Mouse (Mus musculus) spleen, adult 2 months (tissue): Measurements from ENCODE around the gene Nprl3. TPM values are rescaled to one million over a fixed set of nuclear protein-coding genes. Genes with fewer than 3 reads are reported as not detected.
A peak's percentile ranks its signal among the peaks of the same experiment; 100 is the strongest.

Experiments used
- DNase-seq, 2 experiments: peaks; one replicate each; pipeline versions ENCODE4 v3.0.0 to v3.0.0-alpha.2; 2012 to 2021; ENCODE audit warnings: low spot score in 2 of 2, low read depth in 1 of 2
- H3K27ac ChIP-seq: fragments of 200-500 bp; 2 replicates; pipeline ENCODE4 v1.5.1; 2012; ENCODE audit warnings: low read length, inconsistent platforms; ENCODE audit not compliant: insufficient read depth
- H3K27me3 ChIP-seq: fragments of 200-500 bp; 2 replicates; pipeline ENCODE4 v1.6.1; 2012; ENCODE audit warnings: mild to moderate bottlenecking, moderate library complexity, low read length, inconsistent platforms; ENCODE audit not compliant: control insufficient read depth, insufficient read depth
- H3K36me3 ChIP-seq: fragments of 200-500 bp; 2 replicates; pipeline ENCODE4 v1.6.1; 2012; ENCODE audit warnings: mild to moderate bottlenecking, low read length, inconsistent platforms; ENCODE audit not compliant: control insufficient read depth, insufficient read depth
- H3K4me1 ChIP-seq: fragments of 200-500 bp; 2 replicates; pipeline ENCODE4 v1.6.1; 2011; ENCODE audit warnings: inconsistent platforms; ENCODE audit not compliant: control insufficient read depth, insufficient read depth, insufficient read length
- H3K4me3 ChIP-seq: fragments of 200-500 bp; 2 replicates; pipeline ENCODE4 v1.5.1; 2011; ENCODE audit warnings: mild to moderate bottlenecking, inconsistent platforms; ENCODE audit not compliant: insufficient read depth, insufficient read length; ENCODE audit errors: extremely low read depth
- CTCF ChIP-seq: fragments of 200-500 bp; IDR thresholded peaks from 2 replicates; pipeline ENCODE4 v1.5.1; 2011; ENCODE audit warnings: mild to moderate bottlenecking, inconsistent platforms; ENCODE audit not compliant: insufficient read depth, insufficient read length, insufficient replicate concordance; ENCODE audit errors: extremely low read depth
- POLR2A ChIP-seq: fragments of 200-500 bp; IDR thresholded peaks from 2 replicates; pipeline ENCODE4 v1.6.1; 2011; ENCODE audit warnings: low read depth, low read length, inconsistent platforms
- WGBS: fragments of 180-500 bp; shearing (Covaris S2); methylation state at CpG from one replicate; pipeline ENCODE4 v1.1.7; 2018; 5-methylcytosine and 5-hydroxymethylcytosine counted together
- polyA plus RNA-seq: library from polyadenylated mRNA; depleted of rRNA; stranded (reverse); fragments of >200 nt; gene quantifications from 2 replicates; pipeline ENCODE4 v1.2.3, GENCODE M21; 2012

Gene Nprl3
- polyA plus RNA-seq, 1 experiment: 76.9 TPM

GRCm38 (mm10) chr11:32223297-32223967 lies 44.1 kb downstream of the Nprl3 start:
- H3K4me1 ChIP-seq: peaks cover 22% of the 10 kb centered on the region
- H3K36me3 ChIP-seq: no peaks in the 10 kb centered on the region
- no peak overlapping the region for H3K4me3 ChIP-seq
- TF ChIP-seq CTCF (no peak), POLR2A (no peak)
- H3K27me3 ChIP-seq: peaks cover 12% of the 10 kb centered on the region
- DNase-seq: no peak
- no peak overlapping the region for H3K27ac ChIP-seq
- 67% methylated on average over 4 of the region's 4 CpGs for WGBS

GRCm38 (mm10) chr11:32222570-32223194 lies 44.8 kb downstream of the Nprl3 start:
- no peak for TF ChIP-seq CTCF
- no peak for TF ChIP-seq POLR2A
- peak overlapping the region; percentile 57; the same call in 1 of the 2 replicates for H3K4me3 ChIP-seq
- DNase-seq: peak in 1 of 2 experiments; percentile 42
- no peak overlapping the region for H3K27ac ChIP-seq
- WGBS: 19% methylated on average over 21 of the region's 21 CpGs
- H3K36me3 ChIP-seq: no peaks in the 10 kb centered on the region
- peaks cover 22% of the 10 kb centered on the region for H3K4me1 ChIP-seq
- H3K27me3 ChIP-seq: peaks cover 12% of the 10 kb centered on the region

- peaks cover 12% of the 10 kb centered on the region for H3K27me3 ChIP-seq
- TF ChIP-seq POLR2A (no peak), CTCF (no peak)
- no peaks in the 10 kb centered on the region for H3K36me3 ChIP-seq
- peak within 1 kb of the TSS; percentile 50; the same call in 1 of the 2 replicates for H3K27ac ChIP-seq
- H3K4me1 ChIP-seq: peaks cover 22% of the 10 kb centered on the region
- H3K4me3 ChIP-seq: peak within 1 kb of the TSS; percentile 57
- WGBS: under 1% methylated on average over 70 of the region's 72 CpGs
- DNase-seq: no peak
Measured at GRCm38 (mm10) chr11:32221951-32222409, 45.5 kb downstream of the Nprl3 start, which contains the start of gene Rhbdf1. Gene Rhbdf1, minus strand, starts transcription at chr11:32222300.

GRCm38 (mm10) chr11:32221225-32221950 lies 46.1 kb downstream of the Nprl3 start:
- Histone ChIP-seq H3K36me3 (no peaks in the 10 kb centered on the region), H3K4me1 (peaks cover 22% of the 10 kb centered on the region), H3K27ac (peak overlapping the region; percentile 50; the same call in 1 of the 2 replicates), H3K27me3 (peaks cover 12% of the 10 kb centered on the region), H3K4me3 (peak overlapping the region; percentile 57)
- peak in 1 of 2 experiments; percentile 28 for DNase-seq
- TF ChIP-seq POLR2A (no peak), CTCF (no peak)
- WGBS: 5% methylated on average over 46 of the region's 46 CpGs

GRCm38 (mm10) chr11:32220607-32221224 lies 46.8 kb downstream of the Nprl3 start:
- 74% methylated on average over 10 of the region's 10 CpGs for WGBS
- TF ChIP-seq CTCF: no peak
- no peak for TF ChIP-seq POLR2A
- DNase-seq: no peak

GRCm38 (mm10) chr11:32219287-32219686 lies 48.2 kb downstream of the Nprl3 start:
- DNase-seq: no peak
- no peak for TF ChIP-seq CTCF
- no peak for TF ChIP-seq POLR2A
- H3K27me3 ChIP-seq: peaks cover 12% of the 10 kb centered on the region
- 94% methylated on average over 10 of the region's 10 CpGs for WGBS
- peaks cover 16% of the 10 kb centered on the region for H3K4me1 ChIP-seq
- H3K36me3 ChIP-seq: no peaks in the 10 kb centered on the region
- no peak overlapping the region for H3K4me3 ChIP-seq
- H3K27ac ChIP-seq: no peak overlapping the region

More at GRCm38 (mm10) chr11:32220607-32221224, 46.8 kb downstream of the Nprl3 start:
- Histone ChIP-seq H3K4me3 (peak overlapping the region; percentile 57; the same call in 1 of the 2 replicates), H3K27me3 (peaks cover 12% of the 10 kb centered on the region), H3K36me3 (no peaks in the 10 kb centered on the region), H3K4me1 (peaks cover 17% of the 10 kb centered on the region), H3K27ac (no peak overlapping the region)
